Mouse (Mus musculus) macrophage (primary cell): ENCODE measurements around the gene Babam2. TPM values are rescaled to one million over a fixed set of nuclear protein-coding genes. Genes with fewer than 3 reads are reported as not detected.

Experiments
- H3K27ac ChIP-seq: fragments of 350-480 bp; formaldehyde crosslinking; 2 replicates; pipeline ENCODE4 v1.9.0; 2021
- H3K36me3 ChIP-seq: fragments of 350-480 bp; formaldehyde crosslinking; 2 replicates; pipeline ENCODE4 v1.9.0; 2021; ENCODE audit errors: inconsistent target
- H3K4me3 ChIP-seq: fragments of 350-480 bp; formaldehyde crosslinking; 2 replicates; pipeline ENCODE4 v1.9.0; 2021; ENCODE audit errors: inconsistent target
- H3K79me2 ChIP-seq: fragments of 350-480 bp; formaldehyde crosslinking; 2 replicates; pipeline ENCODE4 v1.9.0; 2021; ENCODE audit errors: inconsistent target
- WGBS: methylation state at CpG from one replicate; pipeline ENCODE4 v1.1.7; 2026; ENCODE audit warnings: inconsistent platforms; ENCODE audit not compliant: missing documents; 5-methylcytosine and 5-hydroxymethylcytosine counted together
- polyA plus RNA-seq: library from polyadenylated mRNA; stranded (reverse); fragments of 250-400 nt; gene quantifications from 3 replicates; pipeline ENCODE4 v1.2.4, GENCODE M21; 2018; ENCODE audit warnings: inconsistent platforms

Gene Babam2
- polyA plus RNA-seq, 1 experiment from 2014 or later, result 78.4 TPM

GRCm38 (mm10) chr5:32033185-32033584, 335.7 kb downstream of the Babam2 start:
- 91% methylated on average over 4 of the region's 4 CpGs for WGBS
- no peak overlapping the region for H3K27ac ChIP-seq
- H3K79me2 ChIP-seq, result no peaks in the 10 kb centered on the region
- no peak overlapping the region for H3K4me3 ChIP-seq
- no peaks in the 10 kb centered on the region for H3K36me3 ChIP-seq

GRCm38 (mm10) chr5:32033621-32034020, 336.1 kb downstream of the Babam2 start:
- Histone ChIP-seq H3K4me3 (no peak overlapping the region), H3K36me3 (no peaks in the 10 kb centered on the region), H3K27ac (no peak overlapping the region), H3K79me2 (no peaks in the 10 kb centered on the region)

- Histone ChIP-seq H3K4me3 (no peak overlapping the region), H3K79me2 (no peaks in the 10 kb centered on the region), H3K27ac (no peak overlapping the region), H3K36me3 (no peaks in the 10 kb centered on the region)
- 87% methylated on average over 7 of the region's 8 CpGs for WGBS
These were observed 337.1 kb downstream of the Babam2 start for GRCm38 (mm10) chr5:32034475-32035054.

- Histone ChIP-seq H3K79me2 (no peaks in the 10 kb centered on the region), H3K36me3 (no peaks in the 10 kb centered on the region), H3K27ac (no peak overlapping the region), H3K4me3 (no peak overlapping the region)
- 81% methylated on average over 6 of the region's 7 CpGs for WGBS
These were observed 338.3 kb downstream of the Babam2 start for GRCm38 (mm10) chr5:32035721-32036320.

DNA sequence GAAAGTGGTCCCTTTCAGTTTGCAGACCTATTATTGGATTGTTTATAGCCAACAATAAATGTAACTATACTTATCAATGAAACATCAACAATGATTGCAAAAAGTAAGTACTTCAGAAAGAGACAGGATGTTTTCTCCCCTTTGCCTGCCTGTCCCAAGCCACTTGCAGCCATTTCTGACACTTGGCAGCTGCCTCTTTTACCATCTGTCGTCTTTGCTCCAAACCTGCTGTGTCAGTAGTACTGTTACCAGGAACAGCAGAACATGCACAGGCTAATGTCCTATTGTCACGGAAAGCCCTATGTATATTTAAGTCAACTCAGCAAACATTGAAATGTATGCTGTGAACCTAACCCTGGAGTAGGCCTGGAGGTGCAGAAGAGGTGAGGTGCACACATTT, 339.4 kb downstream of the Babam2 start:
- Histone ChIP-seq H3K4me3 (no peak overlapping the region), H3K27ac (no peak overlapping the region), H3K36me3 (no peaks in the 10 kb centered on the region), H3K79me2 (no peaks in the 10 kb centered on the region)
- 96% methylated on average over 2 of the region's 2 CpGs for WGBS

GRCm38 (mm10) chr5:32037546-32037945, 340.1 kb downstream of the Babam2 start:
- no peaks in the 10 kb centered on the region for H3K79me2 ChIP-seq
- no peaks in the 10 kb centered on the region for H3K36me3 ChIP-seq
- no peak overlapping the region for H3K4me3 ChIP-seq
- 100% methylated on average over 4 of the region's 4 CpGs for WGBS
- no peak overlapping the region for H3K27ac ChIP-seq

GRCm38 (mm10) chr5:32038994-32039393, 341.5 kb downstream of the Babam2 start:
- Histone ChIP-seq H3K79me2 (no peaks in the 10 kb centered on the region), H3K4me3 (no peak overlapping the region), H3K27ac (no peak overlapping the region), H3K36me3 (no peaks in the 10 kb centered on the region)

- H3K4me3 ChIP-seq, result no peak overlapping the region
- 98% methylated on average over 3 of the region's 3 CpGs for WGBS
- no peaks in the 10 kb centered on the region for H3K79me2 ChIP-seq
- no peaks in the 10 kb centered on the region for H3K36me3 ChIP-seq
- H3K27ac ChIP-seq, result no peak overlapping the region
These were observed 342.0 kb downstream of the Babam2 start for GRCm38 (mm10) chr5:32039511-32039910.

GRCm38 (mm10) chr5:32043153-32043552, 345.7 kb downstream of the Babam2 start:
- 94% methylated on average over 7 of the region's 7 CpGs for WGBS
- H3K36me3 ChIP-seq, result no peaks in the 10 kb centered on the region
- H3K79me2 ChIP-seq, result no peaks in the 10 kb centered on the region
- H3K27ac ChIP-seq, result no peak overlapping the region
- H3K4me3 ChIP-seq, result no peak overlapping the region

GRCm38 (mm10) chr5:32043996-32044395, 346.5 kb downstream of the Babam2 start:
- Histone ChIP-seq H3K79me2 (no peaks in the 10 kb centered on the region), H3K36me3 (no peaks in the 10 kb centered on the region), H3K27ac (no peak overlapping the region), H3K4me3 (no peak overlapping the region)

- H3K4me3 ChIP-seq, result no peak overlapping the region
- no peak overlapping the region for H3K27ac ChIP-seq
- WGBS, result 93% methylated on average over 1 of the region's 1 CpGs
- H3K36me3 ChIP-seq, result no peaks in the 10 kb centered on the region
- no peaks in the 10 kb centered on the region for H3K79me2 ChIP-seq
These were observed 354.4 kb downstream of the Babam2 start for GRCm38 (mm10) chr5:32051899-32052298.

DNA sequence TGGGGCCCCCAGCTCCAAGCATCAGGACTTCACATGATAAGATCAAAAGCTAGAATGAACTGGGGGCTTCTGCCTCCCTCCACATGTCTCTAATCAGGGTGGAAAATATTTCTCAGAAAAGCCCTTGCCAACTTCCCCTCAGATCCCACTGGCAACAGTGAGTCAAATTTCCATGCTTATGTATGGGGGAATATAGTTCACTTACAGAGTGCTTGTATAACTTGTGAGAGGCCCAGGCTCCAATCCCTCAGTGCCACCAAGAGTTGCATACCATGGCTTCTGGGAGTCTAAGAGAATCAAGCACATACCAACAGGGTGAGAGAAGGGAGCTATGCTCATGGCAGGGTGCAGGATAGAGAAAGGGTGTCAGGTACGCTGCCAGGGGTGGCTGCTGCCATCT, 355.0 kb downstream of the Babam2 start:
- Histone ChIP-seq H3K79me2 (no peaks in the 10 kb centered on the region), H3K27ac (no peak overlapping the region), H3K36me3 (no peaks in the 10 kb centered on the region), H3K4me3 (no peak overlapping the region)
- 90% methylated on average over 1 of the region's 1 CpGs for WGBS

DNA sequence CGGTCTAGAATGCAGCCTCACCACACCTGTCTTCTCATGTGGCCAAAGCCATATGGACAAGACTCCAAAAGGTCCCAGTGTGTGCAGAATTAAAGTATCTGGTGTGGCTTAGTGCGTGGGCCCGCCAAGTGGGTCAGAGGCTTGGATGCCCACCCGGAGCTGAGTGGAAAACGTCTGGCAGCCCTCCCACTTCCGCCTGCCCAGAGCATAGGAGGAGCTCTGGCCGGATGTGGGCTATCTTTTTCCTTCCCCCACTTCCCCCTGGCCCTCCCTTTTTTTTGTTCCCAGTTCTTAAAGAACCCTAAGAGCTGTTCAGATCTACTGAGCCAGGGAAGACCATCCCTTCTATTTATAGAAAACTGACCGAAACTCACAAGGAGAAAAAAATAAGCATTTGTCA, 356.0 kb downstream of the Babam2 start:
- Histone ChIP-seq H3K4me3 (no peak overlapping the region), H3K79me2 (no peaks in the 10 kb centered on the region), H3K27ac (no peak overlapping the region), H3K36me3 (no peaks in the 10 kb centered on the region)
- 58% methylated on average over 8 of the region's 8 CpGs for WGBS

- no peaks in the 10 kb centered on the region for H3K79me2 ChIP-seq
- WGBS, result 90% methylated on average over 3 of the region's 3 CpGs
- H3K36me3 ChIP-seq, result no peaks in the 10 kb centered on the region
- H3K4me3 ChIP-seq, result no peak overlapping the region
- no peak overlapping the region for H3K27ac ChIP-seq
These were observed 358.2 kb downstream of the Babam2 start for GRCm38 (mm10) chr5:32055676-32056075.

DNA sequence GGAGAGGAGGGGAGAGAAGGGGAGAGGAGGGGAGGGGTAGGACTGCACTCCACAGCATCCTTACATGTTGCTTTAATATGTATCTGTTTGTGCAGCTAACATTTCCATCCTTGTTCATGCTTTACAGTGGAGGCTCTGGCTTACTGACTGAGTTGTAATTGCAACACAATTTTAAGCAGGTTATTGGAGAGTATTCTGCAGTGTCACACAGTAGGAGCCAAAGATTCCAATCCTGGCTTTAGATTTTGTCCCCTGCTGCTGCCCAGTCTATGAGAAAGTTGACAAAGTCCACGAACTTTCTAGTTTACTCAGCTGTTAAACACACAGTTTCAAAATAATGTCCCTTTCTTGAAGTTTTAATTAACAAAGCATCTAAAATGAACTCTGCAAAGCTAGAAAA, 358.6 kb downstream of the Babam2 start:
- no peaks in the 10 kb centered on the region for H3K36me3 ChIP-seq
- H3K79me2 ChIP-seq, result no peaks in the 10 kb centered on the region
- no peak overlapping the region for H3K4me3 ChIP-seq
- WGBS, result 95% methylated on average over 1 of the region's 1 CpGs
- no peak overlapping the region for H3K27ac ChIP-seq
